ENCODE assay signal across 18 mouse cellular contexts in genomic region chr15:99863786-99864185, GRCm38 (mm10). TPM values are rescaled to one million over a fixed set of nuclear protein-coding genes. Genes with fewer than 3 reads are reported as not detected.
DNase-seq lines count a peak whose midpoint lies in the region; ATAC-seq and TF ChIP-seq lines count a peak whose summit lies in the region.
"Had no signal": no experiment of that assay in that cellular context is flagged by ENCODE, and none has a peak within 500 bp of the region (broad histone marks: within the 10 kb centered on the region; RNA-seq: fewer than 3 reads in every experiment).

No protein-coding gene starts in this region.

- DNase-seq in lung, postnatal 0 days (ENCODE audit: low spot score) = no peak
- no peak for DNase-seq in lung, postnatal 25 days (ENCODE audit: low spot score)
- DNase-seq in splenic B cell, adult 2 months (ENCODE audit: low read depth, low spot score) = peak; percentile 18
- DNase-seq in retina, embryonic 14.5 days (ENCODE audit: low spot score) = no peak
- DNase-seq: adrenal gland, adult 8-10 months; cerebellum, adult 18-20 months; gastrocnemius, postnatal 36 days; kidney, postnatal 10 days had no signal

- H3K27ac ChIP-seq in intestine, postnatal 0 days (ENCODE audit: low read depth, low read length) = no peak overlapping the region
- no peak overlapping the region for H3K27ac ChIP-seq in intestine, embryonic 15.5 days
- no peak overlapping the region for H3K27ac ChIP-seq in lung, postnatal 0 days (ENCODE audit: low read length)
- H3K27ac ChIP-seq: embryonic facial prominence, embryonic 12.5 days; hindbrain, embryonic 10.5 days; neural tube, embryonic 12.5 days had no signal

- peaks cover 17% of the 10 kb centered on the region for H3K4me1 ChIP-seq in intestine, postnatal 0 days (replicated peaks; ENCODE audit: control insufficient read depth, insufficient read depth, low read length)
- H3K4me1 ChIP-seq in intestine, embryonic 15.5 days (replicated peaks) = peaks cover 35% of the 10 kb centered on the region
- peaks cover 9% of the 10 kb centered on the region; the same call in 1 of the 2 replicates for H3K4me1 ChIP-seq in lung, postnatal 0 days (ENCODE audit: insufficient read depth, low read depth, low read length)
- peaks cover 75% of the 10 kb centered on the region for H3K4me1 ChIP-seq in E14TG2a.4 (replicated peaks; ENCODE audit: low read depth, low read length)
- H3K4me1 ChIP-seq: embryonic facial prominence, embryonic 12.5 days had no signal

- no peaks in the 10 kb centered on the region for H3K9me3 ChIP-seq in intestine, postnatal 0 days (ENCODE audit: control insufficient read depth)
- no peaks in the 10 kb centered on the region for H3K9me3 ChIP-seq in intestine, embryonic 15.5 days
- no peaks in the 10 kb centered on the region for H3K9me3 ChIP-seq in lung, postnatal 0 days (ENCODE audit: low read length)
- H3K9me3 ChIP-seq in E14TG2a.4 (ENCODE audit: low read length) = no peaks in the 10 kb centered on the region
- H3K9me3 ChIP-seq: embryonic facial prominence, embryonic 12.5 days; hindbrain, embryonic 10.5 days; liver, embryonic 15.5 days; neural tube, embryonic 12.5 days had no signal

- 93% methylated on average over 8 of the region's 8 CpGs for WGBS in intestine, postnatal 0 days
- 91% methylated on average over 8 of the region's 8 CpGs for WGBS in intestine, embryonic 15.5 days
- WGBS in lung, postnatal 0 days = 96% methylated on average over 8 of the region's 8 CpGs

- H3K27me3 ChIP-seq in intestine, postnatal 0 days (replicated peaks; ENCODE audit: control insufficient read depth, insufficient read depth, low read length) = no peaks in the 10 kb centered on the region
- no peaks in the 10 kb centered on the region for H3K27me3 ChIP-seq in intestine, embryonic 15.5 days (replicated peaks)
- no peaks in the 10 kb centered on the region for H3K27me3 ChIP-seq in lung, postnatal 0 days (replicated peaks; ENCODE audit: insufficient read depth, low read length)
- no peaks in the 10 kb centered on the region for H3K27me3 ChIP-seq in E14TG2a.4 (ENCODE audit: insufficient read depth, low read length)
- H3K27me3 ChIP-seq in splenic B cell, adult 2 months (ENCODE audit: control insufficient read depth, insufficient read depth, low read length, poor library complexity, severe bottlenecking) = no peaks in the 10 kb centered on the region; the same call in 1 of the 2 replicates
- H3K27me3 ChIP-seq: embryonic facial prominence, embryonic 12.5 days; neural tube, embryonic 12.5 days had no signal

- ATAC-seq in intestine, postnatal 0 days = no peak
- no peak for ATAC-seq in intestine, embryonic 15.5 days
- ATAC-seq in lung, postnatal 0 days = no peak
- no peak for ATAC-seq in granulocyte monocyte progenitor cell, adult 5-6 weeks (replicated peaks; ENCODE audit: poor library complexity, severe bottlenecking)
- ATAC-seq: inflammation-experienced regulatory T-cells, adult 6 months had no signal

- H3K36me3 ChIP-seq in intestine, postnatal 0 days (ENCODE audit: control insufficient read depth, insufficient read depth) = 0 out of 2 replicates have a peak, but pooled peaks cover 6% of the 10 kb centered on the region
- no peaks in the 10 kb centered on the region for H3K36me3 ChIP-seq in intestine, embryonic 15.5 days
- no peaks in the 10 kb centered on the region for H3K36me3 ChIP-seq in lung, postnatal 0 days (ENCODE audit: insufficient read depth, low read length)
- peaks cover 78% of the 10 kb centered on the region for H3K36me3 ChIP-seq in E14TG2a.4 (ENCODE audit: insufficient read depth, low read length)
- H3K36me3 ChIP-seq in splenic B cell, adult 2 months (ENCODE audit: control insufficient read depth, insufficient read depth, low read length, poor library complexity, severe bottlenecking) = no peaks in the 10 kb centered on the region
- H3K36me3 ChIP-seq: embryonic facial prominence, embryonic 12.5 days; liver, embryonic 15.5 days; neural tube, embryonic 12.5 days had no signal

- H3K9ac ChIP-seq in intestine, postnatal 0 days (ENCODE audit: low read depth, low read length) = no peak overlapping the region
- H3K9ac ChIP-seq in intestine, embryonic 15.5 days = no peak overlapping the region
- H3K9ac ChIP-seq in lung, postnatal 0 days (replicated peaks; ENCODE audit: low read depth) = no peak overlapping the region
- H3K9ac ChIP-seq: embryonic facial prominence, embryonic 12.5 days; liver, embryonic 15.5 days; neural tube, embryonic 12.5 days had no signal

- peak; percentile 53 for TF ChIP-seq CTCF in intestine, postnatal 0 days (IDR thresholded peaks at IDR 0.05; ENCODE audit: low read depth)
- TF ChIP-seq CTCF in lung, postnatal 0 days (IDR thresholded peaks at IDR 0.05) = peak; percentile 56
- TF ChIP-seq CTCF in E14TG2a.4 (conservative IDR thresholded peaks at IDR 0.05; ENCODE audit: low read length) = peak; percentile 44

- no peak overlapping the region for H3K4me2 ChIP-seq in intestine, postnatal 0 days (replicated peaks; ENCODE audit: low read depth)
- no peak overlapping the region for H3K4me2 ChIP-seq in intestine, embryonic 15.5 days (replicated peaks)
- no peak overlapping the region for H3K4me2 ChIP-seq in lung, postnatal 0 days (replicated peaks; ENCODE audit: low read depth, low read length)
- H3K4me2 ChIP-seq: embryonic facial prominence, embryonic 12.5 days; liver, embryonic 15.5 days; neural tube, embryonic 12.5 days had no signal

- no peak for TF ChIP-seq EP300 in lung, postnatal 0 days (IDR thresholded peaks at IDR 0.05)

- no peak overlapping the region for H3K4me3 ChIP-seq in intestine, postnatal 0 days (ENCODE audit: low read depth, low read length)
- no peak overlapping the region for H3K4me3 ChIP-seq in intestine, embryonic 15.5 days (replicated peaks)
- H3K4me3 ChIP-seq in lung, postnatal 0 days (ENCODE audit: low read depth, low read length) = no peak overlapping the region
- H3K4me3 ChIP-seq in E14TG2a.4 (replicated peaks; ENCODE audit: low read length) = no peak overlapping the region
- H3K4me3 ChIP-seq: embryonic facial prominence, embryonic 12.5 days; hindbrain, embryonic 10.5 days; liver, embryonic 15.5 days; megakaryocyte, embryonic 14.5 days; neural tube, embryonic 12.5 days had no signal

RNA-seq across cellular contexts. Expression of gene Lima1, which starts 11.5 kb away (rescaled TPM):
- 64.3 and 78.9 TPM in 2 replicates for polyA plus RNA-seq in intestine, postnatal 0 days (2015; fragmentation: Nextera tagmentation; extraction: Ambion mirVana)
- polyA plus RNA-seq in intestine, embryonic 15.5 days (2015; fragmentation: Nextera tagmentation; extraction: Ambion mirVana) = 86.5 and 96.4 TPM in 2 replicates
- 28.6 and 38.5 TPM in 2 replicates for polyA plus RNA-seq in lung, postnatal 0 days (2015; fragmentation: Nextera tagmentation; extraction: Ambion mirVana)
- 3.5 and 13.8 TPM in 2 replicates for total RNA-seq in granulocyte monocyte progenitor cell, adult 5-6 weeks (2014; fragmentation: Nextera tagmentation)
- total RNA-seq in granulocyte monocyte progenitor cell, adult 5-6 weeks (2017) = 3.0 and 7.2 TPM in 2 replicates
